Mouse (Mus musculus): ENCODE data around the gene Fxyd6. TPM values are rescaled to one million over a fixed set of nuclear protein-coding genes. Genes with fewer than 3 reads are reported as not detected.

Gene Fxyd6
- polyA plus RNA-seq, 1 experiment from 2014 or later, result 354 TPM

- H3K4me1 ChIP-seq (replicated peaks), result peaks cover 60% of the 10 kb centered on the region
- H3K9me3 ChIP-seq, result no peaks in the 10 kb centered on the region
- no peak overlapping the region for H3K9ac ChIP-seq
- WGBS, result 79% methylated on average over 4 of the region's 4 CpGs
- no peak overlapping the region for H3K27ac ChIP-seq
- no peaks in the 10 kb centered on the region for H3K36me3 ChIP-seq
- H3K4me3 ChIP-seq, result no peak overlapping the region
- H3K27me3 ChIP-seq, result no peaks in the 10 kb centered on the region
- ATAC-seq (ENCODE audit: low FRiP score), result no peak
- H3K4me2 ChIP-seq, result no peak overlapping the region
Measured at GRCm38 (mm10) chr9:45439025-45439424, 69.0 kb downstream of the Fxyd6 start.

- H3K27ac ChIP-seq, result 0 out of 2 replicates have a peak overlapping the region, but pooled peaks have one; percentile 30
- 80% methylated on average over 16 of the region's 16 CpGs for WGBS
- peaks cover 51% of the 10 kb centered on the region for H3K4me1 ChIP-seq (replicated peaks)
- no peak overlapping the region for H3K4me2 ChIP-seq
- H3K27me3 ChIP-seq, result no peaks in the 10 kb centered on the region
- no peak for ATAC-seq (ENCODE audit: low FRiP score)
- no peaks in the 10 kb centered on the region for H3K36me3 ChIP-seq
- H3K9ac ChIP-seq, result no peak overlapping the region
- H3K9me3 ChIP-seq, result no peaks in the 10 kb centered on the region
- H3K4me3 ChIP-seq, result no peak overlapping the region
Measured at GRCm38 (mm10) chr9:45440083-45440784, 70.2 kb downstream of the Fxyd6 start.

- H3K36me3 ChIP-seq, result peaks cover 15% of the 10 kb centered on the region
- 0 out of 2 replicates have a peak, but pooled peaks cover 11% of the 10 kb centered on the region for H3K27me3 ChIP-seq
- peaks cover 38% of the 10 kb centered on the region for H3K4me1 ChIP-seq (replicated peaks)
- no peak overlapping the region for H3K27ac ChIP-seq
- 84% methylated on average over 5 of the region's 5 CpGs for WGBS
- no peaks in the 10 kb centered on the region for H3K9me3 ChIP-seq
- H3K4me2 ChIP-seq, result no peak overlapping the region
- no peak overlapping the region for H3K9ac ChIP-seq
- ATAC-seq (ENCODE audit: low FRiP score), result no peak
- H3K4me3 ChIP-seq, result no peak overlapping the region
Measured at GRCm38 (mm10) chr9:45444251-45444798, 74.3 kb downstream of the Fxyd6 start.

Other genes with a start within 250 kb of the Fxyd6 start
- 0.18 and 0.27 TPM in 2 replicates for gene Scn4b, start 231.8 kb upstream of the Fxyd6 start, polyA plus RNA-seq (2015; fragmentation: Nextera tagmentation; extraction: Ambion mirVana)
- gene BC049352, start 188.2 kb upstream of the Fxyd6 start, polyA plus RNA-seq (2015; fragmentation: Nextera tagmentation; extraction: Ambion mirVana), result 0.09 TPM in 1 of 2 replicates, not detected in the other
- gene Tmprss4, start 166.1 kb upstream of the Fxyd6 start, polyA plus RNA-seq (2015; fragmentation: Nextera tagmentation; extraction: Ambion mirVana), result not detected in 2 replicates
- 0.84 and 0.95 TPM in 2 replicates for gene Il10ra, start 101.0 kb upstream of the Fxyd6 start, polyA plus RNA-seq (2015; fragmentation: Nextera tagmentation; extraction: Ambion mirVana)
- gene Tmprss13, start 51.1 kb upstream of the Fxyd6 start, polyA plus RNA-seq (2015; fragmentation: Nextera tagmentation; extraction: Ambion mirVana), result not detected in 2 replicates
- gene Fxyd2, start 29.5 kb downstream of the Fxyd6 start, polyA plus RNA-seq (2015; fragmentation: Nextera tagmentation; extraction: Ambion mirVana), result 4.5 and 6.4 TPM in 2 replicates
- 11.1 and 11.2 TPM in 2 replicates for gene Dscaml1, start 56.4 kb downstream of the Fxyd6 start, polyA plus RNA-seq (2015; fragmentation: Nextera tagmentation; extraction: Ambion mirVana)